ENCODE assay signal across 8 mouse cellular contexts in the genomic region with DNA sequence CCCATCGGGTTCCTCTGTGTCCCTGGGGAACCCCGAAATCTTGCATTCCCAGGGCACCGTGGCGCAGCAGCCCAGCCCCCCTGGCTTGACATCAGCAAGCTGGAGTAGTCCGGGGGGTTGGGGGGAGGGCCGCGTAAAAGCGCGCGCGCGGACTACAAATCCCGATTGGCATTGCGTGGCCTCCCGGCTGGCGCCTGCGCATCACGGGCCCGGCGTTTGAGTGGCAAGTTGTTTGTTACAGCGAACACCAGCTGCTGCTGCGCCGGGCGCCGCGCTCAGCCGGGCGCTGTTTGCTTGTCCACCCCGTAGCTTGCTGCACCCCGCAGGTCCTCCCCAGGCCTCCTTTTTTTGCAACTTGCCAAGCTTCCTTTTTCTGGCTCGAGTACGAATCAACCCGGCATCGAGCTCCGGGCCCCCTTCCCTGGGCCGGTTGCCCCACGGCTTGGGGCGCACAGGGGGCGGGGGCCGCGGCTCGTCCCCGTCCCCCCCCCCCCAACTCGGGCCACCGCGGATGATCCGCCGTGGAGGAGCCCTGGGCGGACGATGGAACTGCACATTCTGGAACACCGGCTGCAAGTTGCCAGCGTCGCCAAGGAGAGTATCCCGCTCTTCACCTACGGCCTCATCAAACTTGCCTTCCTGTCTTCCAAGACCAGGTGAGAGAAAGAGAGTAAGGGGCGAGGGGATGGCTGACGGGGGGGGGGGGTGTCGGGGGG. TPM values are rescaled to one million over a fixed set of nuclear protein-coding genes. Genes with fewer than 3 reads are reported as not detected.
A peak's percentile ranks its signal among the peaks of the same experiment; 100 is the strongest.
DNase-seq lines count a peak whose midpoint lies in the region; ATAC-seq and TF ChIP-seq lines count a peak whose summit lies in the region.

A gene (plus strand): TSS at position 216 of the 716 bp plus-strand sequence.

- H3K4me2 ChIP-seq in embryonic facial prominence, embryonic 15.5 days (replicated peaks): peak within 1 kb of the TSS; percentile 74
- H3K4me2 ChIP-seq in heart, embryonic 11.5 days: peak within 1 kb of the TSS; percentile 87
- H3K4me2 ChIP-seq in kidney, embryonic 15.5 days: peak within 1 kb of the TSS; percentile 91
- H3K4me2 ChIP-seq in limb, embryonic 15.5 days: peak within 1 kb of the TSS; percentile 90
- peak within 1 kb of the TSS; percentile 88 for H3K4me2 ChIP-seq in midbrain, postnatal 0 days (ENCODE audit: low read depth, low read length, poor library complexity, severe bottlenecking)

- peak within 1 kb of the TSS; percentile 62 for H3K4me3 ChIP-seq in bone marrow, adult 2 months (replicated peaks; ENCODE audit: control insufficient read depth, low read depth, low read length)
- H3K4me3 ChIP-seq in embryonic facial prominence, embryonic 15.5 days (replicated peaks): peak within 1 kb of the TSS; percentile 74
- H3K4me3 ChIP-seq in heart, embryonic 11.5 days (ENCODE audit: low read depth, low read length): peak within 1 kb of the TSS; percentile 70
- peak within 1 kb of the TSS; percentile 75 for H3K4me3 ChIP-seq in kidney, embryonic 15.5 days (replicated peaks)
- H3K4me3 ChIP-seq in limb, embryonic 15.5 days: peak within 1 kb of the TSS; percentile 74
- H3K4me3 ChIP-seq in midbrain, postnatal 0 days (ENCODE audit: low read depth, low read length): peak within 1 kb of the TSS; percentile 88

- H3K9me3 ChIP-seq in embryonic facial prominence, embryonic 15.5 days (replicated peaks): no peaks in the 10 kb centered on the region
- no peaks in the 10 kb centered on the region for H3K9me3 ChIP-seq in heart, embryonic 11.5 days (replicated peaks; ENCODE audit: control insufficient read depth, low read length)
- no peaks in the 10 kb centered on the region for H3K9me3 ChIP-seq in kidney, embryonic 15.5 days (replicated peaks)
- no peaks in the 10 kb centered on the region for H3K9me3 ChIP-seq in limb, embryonic 15.5 days
- no peaks in the 10 kb centered on the region for H3K9me3 ChIP-seq in midbrain, postnatal 0 days (ENCODE audit: low read length)

- H3K27me3 ChIP-seq in embryonic facial prominence, embryonic 15.5 days: no peaks in the 10 kb centered on the region
- no peaks in the 10 kb centered on the region for H3K27me3 ChIP-seq in heart, embryonic 11.5 days (ENCODE audit: control insufficient read depth, insufficient read depth, low read length)
- no peaks in the 10 kb centered on the region for H3K27me3 ChIP-seq in kidney, embryonic 15.5 days
- H3K27me3 ChIP-seq in limb, embryonic 15.5 days: no peaks in the 10 kb centered on the region
- H3K27me3 ChIP-seq in midbrain, postnatal 0 days (ENCODE audit: insufficient read depth, low read length): no peaks in the 10 kb centered on the region

- H3K4me1 ChIP-seq in bone marrow, adult 2 months (ENCODE audit: control insufficient read depth, insufficient read depth, low read length): no peaks in the 10 kb centered on the region
- H3K4me1 ChIP-seq in embryonic facial prominence, embryonic 15.5 days: peaks cover 20% of the 10 kb centered on the region
- H3K4me1 ChIP-seq in heart, embryonic 11.5 days (ENCODE audit: control insufficient read depth, insufficient read depth, low read length): peaks cover 22% of the 10 kb centered on the region
- peaks cover 40% of the 10 kb centered on the region for H3K4me1 ChIP-seq in kidney, embryonic 15.5 days
- peaks cover 25% of the 10 kb centered on the region for H3K4me1 ChIP-seq in limb, embryonic 15.5 days
- H3K4me1 ChIP-seq in midbrain, postnatal 0 days (ENCODE audit: insufficient read depth, low read length): 0 out of 2 replicates have a peak, but pooled peaks cover 6% of the 10 kb centered on the region

- peak; percentile 96 for DNase-seq in A20 (ENCODE audit: low read depth, low spot score)
- DNase-seq in midbrain, postnatal 0 days (ENCODE audit: low spot score): peak; percentile 98
- DNase-seq in spleen, postnatal 10 days (ENCODE audit: low spot score in 2 of 2): peak; percentile 46 to 85

- peak within 1 kb of the TSS; percentile 73 for H3K9ac ChIP-seq in embryonic facial prominence, embryonic 15.5 days
- peak within 1 kb of the TSS; percentile 77 for H3K9ac ChIP-seq in heart, embryonic 11.5 days (ENCODE audit: low read depth, low read length)
- H3K9ac ChIP-seq in kidney, embryonic 15.5 days: peak within 1 kb of the TSS; percentile 74
- peak within 1 kb of the TSS; percentile 71 for H3K9ac ChIP-seq in limb, embryonic 15.5 days
- peak within 1 kb of the TSS; percentile 77 for H3K9ac ChIP-seq in midbrain, postnatal 0 days (replicated peaks; ENCODE audit: low read length, poor library complexity, severe bottlenecking)

- H3K27ac ChIP-seq in bone marrow, adult 2 months (ENCODE audit: control insufficient read depth, insufficient read depth, low read depth, low read length, poor library complexity): peak within 1 kb of the TSS; percentile 28; the same call in 1 of the 2 replicates
- peak within 1 kb of the TSS; percentile 73 for H3K27ac ChIP-seq in embryonic facial prominence, embryonic 15.5 days (replicated peaks)
- H3K27ac ChIP-seq in heart, embryonic 11.5 days (ENCODE audit: low read depth, low read length): peak within 1 kb of the TSS; percentile 57; the same call in 1 of the 2 replicates
- peak within 1 kb of the TSS; percentile 91 for H3K27ac ChIP-seq in kidney, embryonic 15.5 days
- peak within 1 kb of the TSS; percentile 75 for H3K27ac ChIP-seq in limb, embryonic 15.5 days
- H3K27ac ChIP-seq in midbrain, postnatal 0 days (ENCODE audit: low read depth, low read length): peak within 1 kb of the TSS; percentile 72

- H3K36me3 ChIP-seq in embryonic facial prominence, embryonic 15.5 days: no peaks in the 10 kb centered on the region
- H3K36me3 ChIP-seq in heart, embryonic 11.5 days (ENCODE audit: control insufficient read depth, insufficient read depth, low read length): no peaks in the 10 kb centered on the region
- no peaks in the 10 kb centered on the region for H3K36me3 ChIP-seq in kidney, embryonic 15.5 days
- H3K36me3 ChIP-seq in limb, embryonic 15.5 days: no peaks in the 10 kb centered on the region
- no peaks in the 10 kb centered on the region for H3K36me3 ChIP-seq in midbrain, postnatal 0 days (ENCODE audit: insufficient read depth, low read length)

- under 1% methylated on average over 58 of the region's 58 CpGs for WGBS in bone marrow, adult 2 months
- WGBS in embryonic facial prominence, embryonic 15.5 days: under 1% methylated on average over 51 of the region's 58 CpGs
- WGBS in heart, embryonic 11.5 days (ENCODE audit: insufficient replicate concordance): under 1% methylated on average over 48 of the region's 58 CpGs
- WGBS in kidney, embryonic 15.5 days: under 1% methylated on average over 55 of the region's 58 CpGs
- under 1% methylated on average over 55 of the region's 58 CpGs for WGBS in limb, embryonic 15.5 days
- 0% methylated on average over 32 of the region's 58 CpGs for WGBS in midbrain, postnatal 0 days

- TF ChIP-seq POLR2A in bone marrow, adult 2 months (IDR thresholded peaks at IDR 0.05; ENCODE audit: borderline replicate concordance, control insufficient read depth, low read depth, low read length): peak; percentile 27; the same call in 1 of the 2 replicates

- ATAC-seq in embryonic facial prominence, embryonic 15.5 days (ENCODE audit: insufficient number of reproducible peaks, low FRiP score, low TSS enrichment, low read depth): peak; percentile 94
- ATAC-seq in heart, embryonic 11.5 days (replicated peaks; ENCODE audit: insufficient number of reproducible peaks, low FRiP score, low TSS enrichment): peak; percentile 90
- peak; percentile 87 for ATAC-seq in kidney, embryonic 15.5 days (replicated peaks; ENCODE audit: low FRiP score)
- peak; percentile 90 for ATAC-seq in limb, embryonic 15.5 days (ENCODE audit: insufficient number of reproducible peaks, low FRiP score, low TSS enrichment, low read depth)
- peak; percentile 89 for ATAC-seq in midbrain, postnatal 0 days (ENCODE audit: low FRiP score)

- no peak for TF ChIP-seq CTCF in bone marrow, adult 2 months (IDR thresholded peaks at IDR 0.05; ENCODE audit: control insufficient read depth, insufficient read depth, low read length)
- no peak for TF ChIP-seq CTCF in midbrain, postnatal 0 days (IDR thresholded peaks at IDR 0.05)

RNA-seq across cellular contexts. Expression of the gene that starts here (rescaled TPM):
- 1.1 and 4.9 TPM in 2 replicates for polyA plus RNA-seq in bone marrow, adult 2 months (2011; ENCODE audit: insufficient read depth, insufficient read length, low replicate concordance, missing spikeins)
- 9.1 and 9.7 TPM in 2 replicates for polyA plus RNA-seq in embryonic facial prominence, embryonic 15.5 days (2015; fragmentation: Nextera tagmentation; extraction: Ambion mirVana)
- polyA plus RNA-seq in heart, embryonic 11.5 days (2014; fragmentation: Nextera tagmentation; extraction: Ambion mirVana): 5.7 and 8.0 TPM in 2 replicates
- 10.2 and 12.8 TPM in 2 replicates for polyA plus RNA-seq in kidney, embryonic 15.5 days (2015; fragmentation: Nextera tagmentation; extraction: Ambion mirVana)
- polyA plus RNA-seq in limb, embryonic 15.5 days (2015; fragmentation: Nextera tagmentation; extraction: Ambion mirVana): 8.5 and 9.4 TPM in 2 replicates
- 32.3 and 33.6 TPM in 2 replicates for total RNA-seq in midbrain, postnatal 0 days (2014; rRNA removed)
- polyA plus RNA-seq in midbrain, postnatal 0 days (2015; fragmentation: Nextera tagmentation; extraction: Ambion mirVana): 27.0 and 27.6 TPM in 2 replicates

Comparison
In these comparisons a context has a peak if more than half of its experiments do, and no peak if none do; other contexts are left out.
1. Peak in every context shown above with its lines: DNase-seq, ATAC-seq, H3K4me3 ChIP-seq and H3K27ac ChIP-seq.
2. H3K27ac ChIP-seq: peak in every context shown above with its lines; median percentile 91 in kidney, embryonic 15.5 days; 75 in limb, embryonic 15.5 days; 73 in embryonic facial prominence, embryonic 15.5 days; 72 in midbrain, postnatal 0 days; 57 in heart, embryonic 11.5 days; 28 in bone marrow, adult 2 months.